ENCODE assay signal across 23 mouse cellular contexts in genomic region chr2:10390791-10391190, GRCm38 (mm10).
"Had no signal": no experiment of that assay in that cellular context is flagged by ENCODE, and none has a peak within 500 bp of the region (broad histone marks: within the 10 kb centered on the region; RNA-seq: fewer than 3 reads in every experiment).

No protein-coding gene starts in this region.

- H3K9ac ChIP-seq: heart, embryonic 12.5 days; hindbrain, embryonic 13.5 days; hindbrain, embryonic 15.5 days; kidney, embryonic 15.5 days; limb, embryonic 13.5 days; limb, embryonic 15.5 days; liver, embryonic 12.5 days had no signal

- H3K36me3 ChIP-seq: heart, embryonic 10.5 days; heart, embryonic 12.5 days; hindbrain, embryonic 13.5 days; hindbrain, embryonic 15.5 days; kidney, embryonic 15.5 days; limb, embryonic 13.5 days; limb, embryonic 15.5 days; liver, embryonic 12.5 days had no signal

- H3K4me1 ChIP-seq: heart, embryonic 10.5 days; heart, embryonic 12.5 days; hindbrain, embryonic 13.5 days; hindbrain, embryonic 15.5 days; kidney, embryonic 15.5 days; limb, embryonic 13.5 days; limb, embryonic 15.5 days; liver, embryonic 12.5 days had no signal

- H3K27ac ChIP-seq: heart, embryonic 10.5 days; hindbrain, embryonic 13.5 days; hindbrain, embryonic 15.5 days; hindbrain, postnatal 0 days; kidney, embryonic 15.5 days; kidney, postnatal 0 days; limb, embryonic 13.5 days; limb, embryonic 15.5 days; liver, embryonic 12.5 days had no signal

- H3K4me2 ChIP-seq: heart, embryonic 12.5 days; hindbrain, embryonic 13.5 days; hindbrain, embryonic 15.5 days; kidney, embryonic 15.5 days; limb, embryonic 13.5 days; limb, embryonic 15.5 days; liver, embryonic 12.5 days had no signal

- ATAC-seq: hindbrain, postnatal 0 days; intestine, embryonic 16.5 days; liver, embryonic 12.5 days had no signal

- H3K9me3 ChIP-seq: heart, embryonic 10.5 days; heart, embryonic 12.5 days; hindbrain, embryonic 13.5 days; hindbrain, embryonic 15.5 days; kidney, embryonic 15.5 days; limb, embryonic 13.5 days; limb, embryonic 15.5 days; liver, embryonic 12.5 days had no signal

- H3K4me3 ChIP-seq: heart, embryonic 10.5 days; heart, embryonic 12.5 days; hindbrain, embryonic 13.5 days; hindbrain, embryonic 15.5 days; kidney, embryonic 15.5 days; limb, embryonic 13.5 days; limb, embryonic 15.5 days; liver, embryonic 12.5 days had no signal

- DNase-seq: gastrocnemius, postnatal 14 days; gastrocnemius, postnatal 36 days; heart, adult 18-20 months; heart, postnatal 10 days; kidney, adult 11 months; kidney, adult 2 months; kidney, adult 9 months; kidney, postnatal 14 days; kidney, postnatal 36 days; layer of hippocampus, adult 9-11 months; layer of hippocampus, postnatal 36 days; left cerebral cortex, postnatal 4 days had no signal

- H3K27me3 ChIP-seq: heart, embryonic 12.5 days; hindbrain, embryonic 13.5 days; hindbrain, embryonic 15.5 days; limb, embryonic 15.5 days; liver, embryonic 12.5 days had no signal
